Mouse (Mus musculus) urinary bladder, postnatal 10 days (tissue): ENCODE results near the gene Ascc2.
"Not testable (repeated sequence)": the region's sequence is repeated elsewhere in the genome, so short reads cannot be mapped to it uniquely, and the experiment has no call there.

Experiments
- DNase-seq: peaks from one replicate; pipeline ENCODE4 v3.0.0; 2022; ENCODE audit warnings: low spot score

Gene Ascc2

DNA sequence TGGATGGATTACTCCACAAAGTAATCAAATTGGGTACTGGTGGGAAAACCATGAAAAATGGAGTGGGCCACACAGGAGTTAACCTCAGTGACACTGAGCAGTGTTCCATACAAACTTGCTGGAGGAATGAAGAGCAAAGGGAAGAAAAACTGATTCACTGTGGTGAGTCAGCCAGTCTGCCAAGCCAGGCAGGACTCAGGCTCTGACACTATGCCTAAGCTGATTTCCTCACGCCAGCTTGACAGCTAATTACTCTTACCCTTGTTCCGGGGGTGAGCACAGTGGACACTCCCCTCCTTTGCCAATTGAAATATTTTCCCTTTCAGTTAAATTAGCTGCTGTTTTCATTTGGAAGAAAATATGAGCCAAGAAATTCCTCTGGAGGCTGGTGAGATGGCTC is 4.1 kb upstream of the Ascc2 start:
- no peak for DNase-seq

GRCm38 (mm10) chr11:4634395-4634794 is 3.2 kb upstream of the Ascc2 start:
- no peak for DNase-seq

DNA sequence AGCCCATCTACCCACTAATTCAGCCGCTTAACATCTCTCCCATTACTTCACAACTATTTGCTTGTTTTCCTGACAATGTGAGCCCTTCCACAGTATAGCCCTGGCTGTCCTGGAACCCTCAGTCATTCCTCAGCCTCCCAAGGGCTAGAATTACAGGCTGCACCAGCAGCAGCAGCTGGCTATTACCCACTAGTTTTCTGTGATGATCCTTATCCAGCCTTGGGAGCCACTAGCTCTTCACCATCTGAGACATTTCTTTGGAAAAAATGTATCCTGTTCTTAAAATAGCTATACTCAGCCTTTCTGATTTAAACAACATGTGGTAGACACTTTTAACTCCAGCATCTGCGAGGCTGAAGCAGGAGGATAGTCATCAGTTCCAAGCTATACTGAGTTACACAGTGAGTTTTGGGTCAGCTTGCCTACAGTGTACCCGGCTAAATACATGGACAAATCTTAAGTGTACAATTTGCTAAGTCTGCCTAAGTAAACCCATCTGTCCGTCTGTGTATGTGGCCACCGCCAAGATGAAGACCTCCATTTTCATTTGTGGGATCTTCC is 685 bp upstream of the Ascc2 start:
- no peak for DNase-seq

- no peak for DNase-seq
Measured at GRCm38 (mm10) chr11:4638261-4638660, 714 bp downstream of the Ascc2 start.

DNA sequence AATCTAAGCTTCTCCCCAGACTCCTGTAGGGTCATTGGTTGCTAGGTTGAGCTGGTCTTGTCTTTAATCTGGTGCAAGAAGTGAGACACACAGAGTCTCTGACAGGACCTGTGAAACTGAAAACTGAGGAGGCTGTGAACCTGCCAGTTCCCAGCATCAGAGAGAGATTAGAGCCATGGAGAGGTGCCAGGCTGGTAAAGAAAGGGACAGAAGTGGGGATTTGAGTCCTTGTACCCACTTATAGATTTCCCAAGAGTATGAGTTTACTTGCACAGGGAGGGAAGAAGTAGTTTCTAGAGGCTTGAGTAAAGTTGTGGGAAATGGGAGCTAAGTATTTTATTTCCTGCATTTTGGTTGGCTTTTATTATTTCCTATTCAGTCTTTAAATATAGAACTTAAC is 3.6 kb downstream of the Ascc2 start:
- DNase-seq = no peak

- no peak for DNase-seq
Measured at GRCm38 (mm10) chr11:4643722-4644121, 6.2 kb downstream of the Ascc2 start.

- not testable (repeated sequence) for DNase-seq
Measured at GRCm38 (mm10) chr11:4645180-4645579, 7.6 kb downstream of the Ascc2 start.

GRCm38 (mm10) chr11:4646409-4646808 is 8.9 kb downstream of the Ascc2 start:
- no peak for DNase-seq

DNA sequence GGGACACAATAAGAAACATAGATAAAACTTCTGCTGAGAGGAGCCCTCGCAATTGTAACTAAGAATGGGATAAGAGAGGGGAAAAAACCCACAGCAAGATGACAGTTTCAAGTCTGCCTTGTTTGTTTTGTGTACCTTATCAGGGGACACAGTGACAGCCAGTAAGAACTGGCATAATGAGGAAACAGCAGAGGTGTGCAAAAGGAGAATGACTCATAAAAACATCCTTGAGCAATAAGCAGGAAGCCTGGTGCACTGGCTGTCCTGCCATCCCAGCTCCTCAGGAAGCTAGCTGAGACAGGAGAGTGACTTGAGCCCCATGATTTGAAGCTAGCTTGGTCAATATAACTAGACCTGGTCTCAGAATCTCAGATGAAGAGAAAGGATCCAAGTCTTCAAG is 22.3 kb downstream of the Ascc2 start:
- no peak for DNase-seq

- DNase-seq = no peak
Measured at GRCm38 (mm10) chr11:4660309-4661025, 22.9 kb downstream of the Ascc2 start.

DNA sequence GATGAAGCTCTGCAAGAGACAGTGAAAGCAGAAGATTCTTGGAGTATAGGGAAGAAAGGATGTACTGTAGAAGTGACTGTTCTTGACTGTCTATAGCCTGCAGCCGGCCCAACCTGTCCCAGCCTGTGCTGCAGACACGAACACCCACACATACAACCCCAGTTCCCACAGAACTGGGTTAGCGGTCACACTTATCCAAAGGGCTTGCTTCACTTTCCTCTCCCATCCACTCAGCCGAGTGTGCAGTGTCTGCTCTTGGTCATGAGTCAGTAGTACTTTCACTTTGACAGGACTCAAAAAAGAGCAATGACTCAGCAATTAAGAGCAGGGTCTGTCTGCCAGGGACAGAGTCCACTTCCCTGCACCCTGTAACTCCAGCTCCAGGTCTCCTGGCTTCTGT is 23.8 kb downstream of the Ascc2 start:
- DNase-seq = no peak

GRCm38 (mm10) chr11:4661871-4662495 is 24.4 kb downstream of the Ascc2 start:
- DNase-seq = no peak

- no peak for DNase-seq
Measured at GRCm38 (mm10) chr11:4662496-4662878, 24.9 kb downstream of the Ascc2 start.

GRCm38 (mm10) chr11:4671736-4672135 is 34.2 kb downstream of the Ascc2 start:
- DNase-seq = no peak

DNA sequence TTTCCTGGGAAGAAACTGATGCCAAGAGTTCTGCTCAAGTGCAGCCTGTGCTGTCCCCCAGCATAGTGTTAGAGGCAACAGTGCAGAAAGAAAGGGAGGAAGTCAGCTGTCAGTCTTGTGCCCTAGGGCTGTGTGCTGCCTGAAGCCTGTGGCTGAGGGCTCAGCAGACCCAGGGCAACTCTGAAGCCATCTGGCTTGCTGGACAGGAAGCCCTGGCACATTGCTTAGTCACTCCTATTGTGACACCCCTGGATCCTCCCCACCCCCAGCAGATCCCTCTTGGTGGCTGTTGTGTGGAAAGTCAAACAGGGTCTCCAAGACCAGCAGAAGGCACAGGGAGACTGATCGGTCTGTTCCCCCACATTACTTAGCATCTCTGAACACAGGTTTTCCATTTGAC is 37.0 kb downstream of the Ascc2 start:
- DNase-seq = no peak

DNA sequence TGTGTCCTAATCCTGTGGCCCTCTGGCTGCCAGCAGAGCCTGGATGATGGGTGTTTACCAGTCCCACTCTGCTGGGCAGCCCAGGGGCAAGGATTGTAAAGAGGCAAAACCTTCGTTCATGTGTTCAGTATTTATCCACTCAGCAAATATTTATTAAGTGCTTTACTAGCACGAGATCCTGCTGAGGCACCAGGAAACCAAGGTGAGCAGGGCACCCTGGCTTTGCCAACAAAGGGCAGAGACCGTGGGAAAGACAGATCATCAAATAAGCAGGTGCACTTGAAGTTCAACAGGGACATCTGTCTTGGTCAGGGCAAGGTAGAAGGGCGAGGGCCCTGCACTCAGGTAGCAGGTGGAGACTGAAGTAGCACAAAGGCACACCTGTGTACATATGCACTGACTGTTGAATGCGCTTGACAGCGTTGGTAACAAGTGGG is 37.6 kb downstream of the Ascc2 start:
- no peak for DNase-seq

GRCm38 (mm10) chr11:4675693-4676092 is 38.1 kb downstream of the Ascc2 start:
- DNase-seq = no peak

DNA sequence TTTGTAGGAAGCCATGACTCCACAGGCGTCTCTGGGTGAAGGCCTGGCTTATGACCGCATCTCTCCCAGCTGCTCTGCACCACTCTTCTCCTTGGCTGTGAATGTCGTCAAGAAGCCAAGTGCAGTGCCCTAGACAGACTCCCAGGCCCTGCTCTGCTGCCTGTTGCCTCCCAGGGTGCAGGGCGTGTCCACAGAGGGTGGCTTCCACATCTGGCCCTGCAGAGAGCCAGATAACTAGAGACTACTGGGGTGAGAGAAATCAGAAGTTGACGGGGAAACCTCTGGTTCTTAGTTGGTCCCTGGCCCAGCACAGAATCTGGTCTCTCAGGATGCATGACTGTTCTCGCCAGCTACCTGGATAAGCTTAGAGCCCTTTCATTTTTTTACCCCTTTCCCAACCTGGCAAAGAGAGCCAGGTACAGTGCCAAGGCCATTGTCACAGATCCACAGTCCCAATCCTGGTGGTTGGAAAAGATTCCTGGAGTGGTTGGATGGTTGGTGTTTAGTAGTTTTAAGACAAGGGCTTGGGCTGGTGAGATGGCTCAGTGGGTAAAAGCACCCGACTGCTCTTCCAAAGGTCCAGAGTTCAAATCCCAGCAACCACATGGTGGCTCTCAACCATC is 39.8 kb downstream of the Ascc2 start:
- no peak for DNase-seq

- no peak for DNase-seq
Measured at GRCm38 (mm10) chr11:4678700-4679440, 41.3 kb downstream of the Ascc2 start.

DNA sequence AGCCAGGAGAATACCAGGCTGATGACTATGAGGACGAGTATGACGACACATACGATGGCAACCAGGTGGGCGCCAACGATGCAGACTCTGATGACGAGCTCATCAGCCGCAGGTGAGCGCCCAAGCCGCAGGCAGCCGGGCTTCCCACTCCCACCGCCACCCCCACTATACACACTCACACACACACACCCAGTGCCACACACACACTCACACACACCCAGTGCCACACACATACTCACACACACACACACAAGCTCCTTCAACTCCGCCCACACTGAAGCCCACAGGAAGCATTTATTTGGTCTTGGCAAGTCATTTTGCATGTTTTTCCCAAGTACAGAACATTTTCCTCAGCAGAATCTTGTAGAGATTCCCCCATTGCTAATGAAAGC is 41.9 kb downstream of the Ascc2 start:
- DNase-seq = no peak

GRCm38 (mm10) chr11:4680126-4680525 is 42.6 kb downstream of the Ascc2 start:
- DNase-seq = no peak

GRCm38 (mm10) chr11:4683516-4683915 is 46.0 kb downstream of the Ascc2 start:
- DNase-seq = no peak
